Mouse (Mus musculus) heart, adult 2 months (tissue): ENCODE data around the gene Usp46. TPM values are rescaled to one million over a fixed set of nuclear protein-coding genes. Genes with fewer than 3 reads are reported as not detected.

Source experiments
- DNase-seq, 2 experiments: peaks; one replicate each; pipeline ENCODE4 v3.0.0; 2021
- H3K27ac ChIP-seq: fragments of 200-600 bp; 2 replicates; pipeline ENCODE4 v1.8.1; 2022
- H3K27me3 ChIP-seq: fragments of 200-500 bp; 2 replicates; pipeline ENCODE4 v1.6.1; 2012; ENCODE audit warnings: mild to moderate bottlenecking, low read length, inconsistent platforms, mixed read lengths; ENCODE audit not compliant: control insufficient read depth, insufficient read depth
- H3K36me3 ChIP-seq: fragments of 200-500 bp; 2 replicates; pipeline ENCODE4 v1.6.1; 2012; ENCODE audit warnings: low read length, inconsistent platforms; ENCODE audit not compliant: control insufficient read depth, insufficient read depth
- H3K4me1 ChIP-seq: fragments of 200-500 bp; 2 replicates; pipeline ENCODE4 v1.6.1; 2011; ENCODE audit warnings: low read length; ENCODE audit not compliant: control insufficient read depth, insufficient read depth
- H3K4me3 ChIP-seq: fragments of 200-600 bp; 2 replicates; pipeline ENCODE4 v1.8.1; 2022
- H3K79me2 ChIP-seq: fragments of 200-500 bp; replicated peaks from 2 replicates; pipeline ENCODE4 v1.6.1; 2012; ENCODE audit warnings: mild to moderate bottlenecking, inconsistent platforms, low read length, moderate library complexity, mixed read lengths; ENCODE audit not compliant: control insufficient read depth, insufficient read depth
- H3K9ac ChIP-seq: fragments of 200-500 bp; 2 replicates; pipeline ENCODE4 v1.6.1; 2012; ENCODE audit warnings: low read depth, mild to moderate bottlenecking, control low read depth, inconsistent platforms, low read length, mixed read lengths
- CTCF ChIP-seq: fragments of 200-600 bp; IDR thresholded peaks from 2 replicates; pipeline ENCODE4 v1.8.1; 2022; ENCODE audit warnings: antibody characterized with exemption, mild to moderate bottlenecking, moderate library complexity
- EP300 ChIP-seq: fragments of 200-500 bp; IDR thresholded peaks from 2 replicates; pipeline ENCODE4 v1.6.1; 2011; ENCODE audit warnings: low read depth, low read length, control low read depth; ENCODE audit not compliant: insufficient read depth
- POLR2A ChIP-seq: fragments of 200-500 bp; IDR thresholded peaks from 2 replicates; pipeline ENCODE4 v1.6.1; 2011; ENCODE audit warnings: mild to moderate bottlenecking, low read depth, low read length, control low read depth; ENCODE audit not compliant: insufficient read depth
- WGBS: fragments of 180-500 bp; shearing (Covaris S2); methylation state at CpG from one replicate; pipeline ENCODE4 v1.1.7; 2018; 5-methylcytosine and 5-hydroxymethylcytosine counted together
- intact Hi-C: fragments of 180-260 bp; cut with DNase I; formaldehyde crosslinking; loops from one replicate; pipeline ENCODE4 v1.15.1; 2025
- polyA plus RNA-seq: library from polyadenylated mRNA; depleted of rRNA; stranded (reverse); fragments of >200 nt; gene quantifications from 2 replicates; pipeline ENCODE4 v1.2.3, GENCODE M21; 2012
- total RNA-seq, 2 experiments: library from RNA; stranded (reverse); gene quantifications; 2 replicates each; pipeline ENCODE4 v1.2.3; 2021

The Usp46 gene
- total and polyA plus RNA-seq, 3 experiments, result 6.4 to 37.1 (median 35.8) TPM

GRCm38 (mm10) chr5:74092833-74093555, 24.8 kb upstream of the Usp46 start:
- peak overlapping the region; percentile 95 for H3K27ac ChIP-seq
- DNase-seq, result peak; percentile 89 to 96
- peaks cover 2% of the 10 kb centered on the region; the same call in 1 of the 2 replicates for H3K4me1 ChIP-seq
- TF ChIP-seq POLR2A (peak; percentile 95), EP300 (peak; percentile 59; the same call in 1 of the 2 replicates), CTCF (no peak)
- H3K9ac ChIP-seq, result peak overlapping the region; percentile 100
- H3K4me3 ChIP-seq, result peak overlapping the region; percentile 93
- intact Hi-C loops, result loop anchor here (1.0 to 5.0 kb wide), 5 partner anchors 25 to 241 kb away; partner anchors contain the start of gene Usp46
- under 1% methylated on average over 57 of the region's 57 CpGs for WGBS
- no peaks in the 10 kb centered on the region for H3K79me2 ChIP-seq
- peaks cover 17% of the 10 kb centered on the region for H3K36me3 ChIP-seq
- H3K27me3 ChIP-seq, result no peaks in the 10 kb centered on the region

- Histone ChIP-seq H3K27ac (peak overlapping the region; percentile 75), H3K79me2 (no peaks in the 10 kb centered on the region), H3K9ac (peak overlapping the region; percentile 39), H3K36me3 (peaks cover 17% of the 10 kb centered on the region), H3K4me1 (peaks cover 2% of the 10 kb centered on the region; the same call in 1 of the 2 replicates), H3K4me3 (peak overlapping the region; percentile 48), H3K27me3 (no peaks in the 10 kb centered on the region)
- intact Hi-C loops, result loop anchor here (1.0 to 5.0 kb wide), 5 partner anchors 24 to 240 kb away; partner anchors contain the start of gene Usp46
- WGBS, result 36% methylated on average over 4 of the region's 4 CpGs
- TF ChIP-seq CTCF (no peak), EP300 (no peak), POLR2A (no peak)
- no peak for DNase-seq
Measured at GRCm38 (mm10) chr5:74092481-74092832, 24.2 kb upstream of the Usp46 start.

- TF ChIP-seq EP300 (no peak), POLR2A (no peak), CTCF (no peak)
- DNase-seq, result no peak
- H3K9ac ChIP-seq, result no peak overlapping the region
- no peaks in the 10 kb centered on the region for H3K79me2 ChIP-seq
- H3K27ac ChIP-seq, result no peak overlapping the region
- no peaks in the 10 kb centered on the region for H3K27me3 ChIP-seq
- intact Hi-C loops, result loop anchor here (5.0 kb wide), 3 partner anchors 97 to 237 kb away; no protein-coding TSS in a partner anchor
- peaks cover 2% of the 10 kb centered on the region; the same call in 1 of the 2 replicates for H3K4me1 ChIP-seq
- H3K4me3 ChIP-seq, result no peak overlapping the region
- H3K36me3 ChIP-seq, result peaks cover 10% of the 10 kb centered on the region
- 87% methylated on average over 3 of the region's 3 CpGs for WGBS
Measured at GRCm38 (mm10) chr5:74089643-74090042, 21.4 kb upstream of the Usp46 start.

- 83% methylated on average over 6 of the region's 6 CpGs for WGBS
- H3K4me1 ChIP-seq, result no peaks in the 10 kb centered on the region
- no peak overlapping the region for H3K9ac ChIP-seq
- no peaks in the 10 kb centered on the region for H3K79me2 ChIP-seq
- TF ChIP-seq EP300 (no peak), POLR2A (no peak), CTCF (no peak)
- no peak for DNase-seq
- no peak overlapping the region for H3K27ac ChIP-seq
- H3K4me3 ChIP-seq, result no peak overlapping the region
- intact Hi-C loops, result no loop called here
- no peaks in the 10 kb centered on the region for H3K27me3 ChIP-seq
- no peaks in the 10 kb centered on the region for H3K36me3 ChIP-seq
Measured at GRCm38 (mm10) chr5:74081756-74082155, 13.5 kb upstream of the Usp46 start.

- TF ChIP-seq POLR2A, result no peak
- no peak for TF ChIP-seq CTCF
- TF ChIP-seq EP300, result no peak
- WGBS, result 74% methylated on average over 11 of the region's 11 CpGs
- no peaks in the 10 kb centered on the region for H3K4me1 ChIP-seq
- intact Hi-C loops, result loop anchor here (10.0 kb wide), 2 partner anchors 144 to 314 kb away; no protein-coding TSS in a partner anchor
- DNase-seq, result no peak
- no peak overlapping the region for H3K4me3 ChIP-seq
- H3K27ac ChIP-seq, result no peak overlapping the region
- no peak overlapping the region for H3K9ac ChIP-seq
- no peaks in the 10 kb centered on the region for H3K79me2 ChIP-seq
- H3K36me3 ChIP-seq, result no peaks in the 10 kb centered on the region
- no peaks in the 10 kb centered on the region for H3K27me3 ChIP-seq
Measured at GRCm38 (mm10) chr5:74078861-74079615, 10.8 kb upstream of the Usp46 start.

GRCm38 (mm10) chr5:74078400-74078799, 10.2 kb upstream of the Usp46 start:
- intact Hi-C loops, result loop anchor here (10.0 kb wide), 2 partner anchors 144 to 314 kb away; no protein-coding TSS in a partner anchor
- H3K27ac ChIP-seq, result no peak overlapping the region

More at GRCm38 (mm10) chr5:74078400-74078799, 10.2 kb upstream of the Usp46 start:
- Histone ChIP-seq H3K4me1 (no peaks in the 10 kb centered on the region), H3K79me2 (no peaks in the 10 kb centered on the region), H3K9ac (no peak overlapping the region), H3K27me3 (no peaks in the 10 kb centered on the region), H3K36me3 (no peaks in the 10 kb centered on the region), H3K4me3 (no peak overlapping the region)
- TF ChIP-seq EP300 (no peak), CTCF (no peak), POLR2A (no peak)
- no peak for DNase-seq
- WGBS, result 90% methylated on average over 1 of the region's 1 CpGs
